Mouse (Mus musculus): ENCODE data around the gene Fgf3. TPM values are rescaled to one million over a fixed set of nuclear protein-coding genes. Genes with fewer than 3 reads are reported as not detected.

Gene Fgf3
- total and polyA plus RNA-seq, 3 experiments = not detected

DNA sequence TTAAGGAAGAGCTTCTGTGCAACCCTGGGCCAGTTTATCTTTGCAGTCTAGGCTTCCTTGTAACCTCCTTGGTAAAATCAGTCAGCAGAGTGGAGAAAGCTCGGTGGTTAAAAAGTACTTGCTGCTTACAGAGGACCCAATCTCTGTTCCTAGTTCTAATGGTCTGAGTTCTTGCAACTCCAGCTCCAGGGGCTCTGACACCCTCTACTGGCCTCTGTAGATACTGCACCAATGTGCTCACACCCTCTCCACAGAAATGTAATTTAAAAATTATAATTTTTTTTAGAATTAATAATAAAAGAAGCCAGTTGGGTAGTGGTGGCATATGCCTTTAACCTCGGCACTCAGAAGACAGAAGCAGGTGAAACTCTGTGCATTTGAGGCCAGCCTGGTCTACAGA, 49.8 kb downstream of the Fgf3 start:
- no peak overlapping the region for H3K27ac ChIP-seq (ENCODE audit: insufficient read depth, low read depth)
- peaks cover 82% of the 10 kb centered on the region for H3K27me3 ChIP-seq (replicated peaks)
- peaks cover 6% of the 10 kb centered on the region for H3K9me3 ChIP-seq (replicated peaks; ENCODE audit: low read length)
- H3K36me3 ChIP-seq (replicated peaks in 1 of 2; ENCODE audit: control insufficient read depth in 1 of 2, insufficient read depth in 1 of 2, low read length in 1 of 2) = no peaks in the 10 kb centered on the region
- in situ Hi-C loops (cut with MboI; ENCODE audit: low pct_ligation_motif_present, low pct_unique_long_range_greater_than_20kb, low sequenced_read_pairs) (no loop called here), dilution Hi-C loops (cut with MboI; ENCODE audit: extremely low pct_ligation_motif_present, extremely low pct_unique_long_range_greater_than_20kb, low sequenced_read_pairs) (no loop called here)
- no peak overlapping the region for H3K4me3 ChIP-seq (replicated peaks in 1 of 3; ENCODE audit: low read depth in 2 of 3, low read length in 2 of 3, poor library complexity in 1 of 3)
- H3K4me1 ChIP-seq (ENCODE audit: control insufficient read depth in 1 of 2, insufficient read depth in 2 of 2) = no peaks in the 10 kb centered on the region
- no peaks in the 10 kb centered on the region for H3K79me2 ChIP-seq (replicated peaks; ENCODE audit: control insufficient read depth, extremely low read depth, insufficient read depth, poor library complexity, severe bottlenecking)
- H3K9ac ChIP-seq (ENCODE audit: insufficient read depth, low read depth) = no peak overlapping the region
- TF ChIP-seq UBTF (IDR thresholded peaks at IDR 0.05; ENCODE audit: low read depth, low read length) = no peak
- no peak for TF ChIP-seq MAFK (IDR thresholded peaks at IDR 0.05; ENCODE audit: insufficient replicate concordance, low read length)
- TF ChIP-seq USF1 (IDR thresholded peaks at IDR 0.05; ENCODE audit: low read depth, low read length) = no peak
- TF ChIP-seq SMC3 (IDR thresholded peaks at IDR 0.05; ENCODE audit: low read depth, low read length) = no peak
- no peak for TF ChIP-seq GABPA (IDR thresholded peaks at IDR 0.05; ENCODE audit: insufficient replicate concordance, low read depth, low read length)
- TF ChIP-seq RCOR1 (conservative IDR thresholded peaks at IDR 0.05; ENCODE audit: low read depth, low read length) = no peak
- TF ChIP-seq CTCF (conservative IDR thresholded peaks at IDR 0.05 in 1 of 2, IDR thresholded peaks at IDR 0.05 in 1 of 2; ENCODE audit: low read depth in 2 of 2, low read length in 2 of 2) = peak in 1 of 2 experiments; percentile 45; a peak in 2 of 4 replicates
- TF ChIP-seq POLR2AphosphoS2 (IDR thresholded peaks at IDR 0.05; ENCODE audit: low read depth, low read length) = no peak
- no peak for TF ChIP-seq KAT2A (IDR thresholded peaks at IDR 0.05; ENCODE audit: insufficient replicate concordance, low read length)
- TF ChIP-seq USF2 (conservative IDR thresholded peaks at IDR 0.05; ENCODE audit: low read depth, low read length) = no peak
- TF ChIP-seq JUND (conservative IDR thresholded peaks at IDR 0.05; ENCODE audit: low read depth, low read length) = no peak
- TF ChIP-seq RAD21 (IDR thresholded peaks at IDR 0.05; ENCODE audit: low read depth, low read length) = peak; percentile 32
- TF ChIP-seq ETS1 (conservative IDR thresholded peaks at IDR 0.05; ENCODE audit: low read depth, low read length) = no peak
- TF ChIP-seq MYC (IDR thresholded peaks at IDR 0.05; ENCODE audit: low read depth, low read length) = no peak
- DNase-seq (ENCODE audit: extremely low read depth) = peak; percentile 9
- H3K4me2 ChIP-seq (ENCODE audit: insufficient read depth, low read depth, poor library complexity, severe bottlenecking) = no peak overlapping the region

DNA sequence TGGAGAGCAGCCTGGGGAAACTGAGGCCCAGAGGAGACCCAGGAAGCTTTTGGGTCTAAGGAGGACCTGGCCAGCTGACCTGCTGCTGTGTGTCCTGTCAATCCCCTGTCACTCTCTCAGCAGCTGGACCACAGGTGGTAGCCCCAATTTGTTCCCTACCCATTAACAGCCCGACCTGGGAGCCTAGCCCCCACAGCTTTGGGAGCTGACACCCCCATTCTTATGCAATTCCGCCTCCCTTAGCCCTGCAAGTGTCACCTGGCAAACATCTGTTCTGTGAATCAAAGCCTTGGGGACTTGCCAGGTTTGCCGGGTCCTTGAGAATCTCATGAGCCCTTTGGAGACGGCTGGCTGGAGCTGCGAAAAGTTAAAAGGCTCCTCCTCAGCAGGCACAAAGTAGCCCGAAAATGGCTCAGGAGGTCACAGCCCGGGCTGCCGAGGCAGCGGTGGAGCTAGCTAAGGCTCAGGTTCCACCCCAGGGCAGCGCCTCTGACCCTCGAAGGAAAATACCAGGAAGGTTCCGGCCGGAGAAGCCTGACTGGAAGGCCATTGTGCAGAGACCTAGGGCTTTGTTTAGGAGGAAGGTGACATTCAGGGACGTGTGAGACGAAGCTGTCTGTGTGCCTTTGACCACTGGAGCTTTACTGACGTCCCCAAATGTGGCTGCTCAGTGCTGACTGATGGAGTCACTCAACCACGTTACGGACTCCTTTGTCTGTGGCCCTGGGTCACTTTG, 50.8 kb downstream of the Fgf3 start:
- peaks cover 6% of the 10 kb centered on the region for H3K9me3 ChIP-seq (replicated peaks; ENCODE audit: low read length)
- TF ChIP-seq CHD1 (IDR thresholded peaks at IDR 0.05; ENCODE audit: low read depth, low read length) (no peak), TCF12 (IDR thresholded peaks at IDR 0.05; ENCODE audit: low read depth, low read length) (no peak), IRF4 (IDR thresholded peaks at IDR 0.05; ENCODE audit: low read depth, low read length) (no peak), UBTF (IDR thresholded peaks at IDR 0.05; ENCODE audit: low read depth, low read length) (no peak), SIN3A (IDR thresholded peaks at IDR 0.05; ENCODE audit: low read length) (no peak), BHLHE40 (IDR thresholded peaks at IDR 0.05; ENCODE audit: low read depth, low read length) (no peak), SMC3 (IDR thresholded peaks at IDR 0.05; ENCODE audit: low read depth, low read length) (no peak), JUN (IDR thresholded peaks at IDR 0.05; ENCODE audit: insufficient read depth, low read depth, low read length) (no peak), CTCF (conservative IDR thresholded peaks at IDR 0.05 in 1 of 2, IDR thresholded peaks at IDR 0.05 in 1 of 2; ENCODE audit: low read depth in 2 of 2, low read length in 2 of 2) (no peak), ZNF384 (IDR thresholded peaks at IDR 0.05; ENCODE audit: low read depth, low read length) (no peak), RAD21 (IDR thresholded peaks at IDR 0.05; ENCODE audit: low read depth, low read length) (no peak), JUND (conservative IDR thresholded peaks at IDR 0.05; ENCODE audit: low read depth, low read length) (no peak)
- in situ Hi-C loops (cut with MboI; ENCODE audit: low pct_ligation_motif_present, low pct_unique_long_range_greater_than_20kb, low sequenced_read_pairs) = no loop called here
- no peak overlapping the region for H3K4me3 ChIP-seq (replicated peaks in 1 of 3; ENCODE audit: low read depth in 2 of 3, low read length in 2 of 3, poor library complexity in 1 of 3)
- H3K27ac ChIP-seq (ENCODE audit: insufficient read depth, low read depth) = no peak overlapping the region
- H3K79me2 ChIP-seq (replicated peaks; ENCODE audit: control insufficient read depth, extremely low read depth, insufficient read depth, poor library complexity, severe bottlenecking) = no peaks in the 10 kb centered on the region
- no peak for DNase-seq (ENCODE audit: extremely low read depth)
- no peak overlapping the region for H3K4me2 ChIP-seq (ENCODE audit: insufficient read depth, low read depth, poor library complexity, severe bottlenecking)
- H3K27me3 ChIP-seq (replicated peaks) = peaks cover 80% of the 10 kb centered on the region
- H3K36me3 ChIP-seq (replicated peaks in 1 of 2; ENCODE audit: control insufficient read depth in 1 of 2, insufficient read depth in 1 of 2, low read length in 1 of 2) = no peaks in the 10 kb centered on the region
- H3K9ac ChIP-seq (ENCODE audit: insufficient read depth, low read depth) = no peak overlapping the region
- dilution Hi-C loops (cut with MboI; ENCODE audit: extremely low pct_ligation_motif_present, extremely low pct_unique_long_range_greater_than_20kb, low sequenced_read_pairs) = no loop called here
- no peaks in the 10 kb centered on the region for H3K4me1 ChIP-seq (ENCODE audit: control insufficient read depth in 1 of 2, insufficient read depth in 2 of 2)
